Mouse (Mus musculus) cortical plate, adult 2 months (tissue): ENCODE results near the gene Olfr1329.
"Not testable (repeated sequence)": the region's sequence is repeated elsewhere in the genome, so short reads cannot be mapped to it uniquely, and the experiment has no call there.

Source experiments
- CTCF ChIP-seq: fragments of 200-500 bp; IDR thresholded peaks from 2 replicates; pipeline ENCODE4 v1.5.1; 2011; ENCODE audit warnings: mild to moderate bottlenecking, control low read depth, low read length; ENCODE audit not compliant: insufficient read depth; ENCODE audit errors: extremely low read depth
- POLR2A ChIP-seq: fragments of 200-500 bp; IDR thresholded peaks from 2 replicates; pipeline ENCODE4 v1.6.1; 2011; ENCODE audit warnings: mild to moderate bottlenecking, low read length, control low read depth; ENCODE audit not compliant: insufficient read depth; ENCODE audit errors: extremely low read depth

DNA sequence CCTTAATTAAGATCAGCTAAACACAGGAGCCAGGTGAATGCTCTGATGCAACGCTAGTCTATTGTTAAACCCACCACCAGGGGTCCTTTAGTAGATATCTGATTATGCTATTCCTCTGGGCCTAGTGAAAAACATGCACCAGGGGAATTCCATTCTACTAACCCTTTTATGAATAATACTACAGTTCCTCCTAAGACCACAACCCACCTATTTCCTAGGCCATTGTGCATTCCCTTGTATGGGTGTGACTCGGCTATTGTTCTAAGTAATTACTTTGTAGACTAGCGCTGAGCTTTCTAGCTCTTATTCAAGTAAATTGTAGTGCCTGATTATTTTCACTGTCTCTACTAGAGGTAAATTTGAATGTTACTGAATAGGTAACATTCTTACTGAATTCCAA, 14.1 kb upstream of the Olfr1329 start:
- not testable (repeated sequence) for TF ChIP-seq CTCF, POLR2A
